Mouse (Mus musculus) cerebellum, adult 2 months (tissue): ENCODE data around the gene Prkag3.

Experiments used
- CTCF ChIP-seq: fragments of 200-500 bp; IDR thresholded peaks from 2 replicates; pipeline ENCODE4 v1.5.1; 2011; ENCODE audit warnings: low read depth, mild to moderate bottlenecking, control low read depth, low read length, moderate library complexity, borderline replicate concordance; ENCODE audit not compliant: insufficient read depth
- POLR2A ChIP-seq: fragments of 200-500 bp; IDR thresholded peaks from 2 replicates; pipeline ENCODE4 v1.6.1; 2011; ENCODE audit warnings: low read length, control low read depth, borderline replicate concordance; ENCODE audit not compliant: insufficient read depth

DNA sequence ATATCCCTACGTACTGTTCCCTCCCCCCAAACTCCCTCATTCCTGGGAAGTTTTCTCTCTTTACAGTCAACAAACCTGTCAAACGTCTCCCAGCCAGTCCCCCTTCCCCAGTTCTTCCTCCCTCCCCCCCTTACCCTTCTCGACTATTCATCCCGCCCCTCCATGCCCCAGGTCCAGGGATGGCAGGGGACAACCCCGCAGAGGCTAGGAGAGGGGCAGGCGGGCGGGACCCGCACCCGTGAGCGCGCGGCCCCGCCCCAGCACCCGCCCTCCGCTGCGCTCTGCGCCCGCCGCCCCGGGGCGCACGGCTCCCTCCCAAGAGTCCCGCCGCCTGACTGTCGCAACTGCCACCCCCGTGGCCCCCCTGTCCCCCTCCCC is 22.4 kb upstream of the Prkag3 start:
- TF ChIP-seq CTCF (no peak), POLR2A (no peak)
